Mouse (Mus musculus) heart, embryonic 13.5 days (tissue): Measurements from ENCODE around the gene Spon2. TPM values are rescaled to one million over a fixed set of nuclear protein-coding genes. Genes with fewer than 3 reads are reported as not detected.

Experiments used
- ATAC-seq: fragments of 200-750 bp; cut with Nextera tagmentation; 2 replicates; pipeline ENCODE4 v1.8.0; 2017; ENCODE audit warnings: moderate TSS enrichment; ENCODE audit not compliant: insufficient number of reproducible peaks, low FRiP score, low TSS enrichment; ENCODE audit errors: extremely low read depth
- H3K27ac ChIP-seq: fragments of 300-500 bp; sonication (generic); replicated peaks from 2 replicates; pipeline ENCODE4 v1.5.1; 2015; ENCODE audit warnings: moderate library complexity, mild to moderate bottlenecking, inconsistent platforms
- H3K27me3 ChIP-seq: fragments of 300-500 bp; sonication (generic); replicated peaks from 2 replicates; pipeline ENCODE4 v1.6.1; 2015; ENCODE audit warnings: mild to moderate bottlenecking, inconsistent platforms
- H3K36me3 ChIP-seq: fragments of 300-500 bp; sonication (generic); 2 replicates; pipeline ENCODE4 v1.6.1; 2015; ENCODE audit warnings: mild to moderate bottlenecking, inconsistent platforms
- H3K4me1 ChIP-seq: fragments of 300-500 bp; sonication (generic); 2 replicates; pipeline ENCODE4 v1.6.1; 2015; ENCODE audit warnings: inconsistent platforms
- H3K4me2 ChIP-seq: fragments of 300-500 bp; sonication (generic); 2 replicates; pipeline ENCODE4 v1.6.1; 2015; ENCODE audit warnings: inconsistent platforms, mild to moderate bottlenecking, moderate library complexity
- H3K4me3 ChIP-seq: fragments of 300-500 bp; sonication (generic); 2 replicates; pipeline ENCODE4 v1.5.1; 2015; ENCODE audit warnings: moderate library complexity, mild to moderate bottlenecking, inconsistent platforms
- H3K9ac ChIP-seq: fragments of 300-500 bp; sonication (generic); 2 replicates; pipeline ENCODE4 v1.6.1; 2015; ENCODE audit warnings: inconsistent platforms, mild to moderate bottlenecking, moderate library complexity
- H3K9me3 ChIP-seq: fragments of 300-500 bp; sonication (generic); 2 replicates; pipeline ENCODE4 v1.6.1; 2016; ENCODE audit warnings: inconsistent platforms
- WGBS: fragments of 180-500 bp; shearing (Covaris S2); methylation state at CpG from one replicate; pipeline ENCODE4 v1.1.7; 2015; ENCODE audit warnings: mixed read lengths; 5-methylcytosine and 5-hydroxymethylcytosine counted together
- polyA plus RNA-seq: library from polyadenylated mRNA; unstranded; fragments of >200 nt; fragmentation: Nextera tagmentation; extraction: Ambion mirVana; gene quantifications from 2 replicates; pipeline ENCODE4 v1.2.1, GENCODE M21; 2015

The Spon2 gene
- polyA plus RNA-seq, 1 experiment from 2014 or later = 89.8 TPM

DNA sequence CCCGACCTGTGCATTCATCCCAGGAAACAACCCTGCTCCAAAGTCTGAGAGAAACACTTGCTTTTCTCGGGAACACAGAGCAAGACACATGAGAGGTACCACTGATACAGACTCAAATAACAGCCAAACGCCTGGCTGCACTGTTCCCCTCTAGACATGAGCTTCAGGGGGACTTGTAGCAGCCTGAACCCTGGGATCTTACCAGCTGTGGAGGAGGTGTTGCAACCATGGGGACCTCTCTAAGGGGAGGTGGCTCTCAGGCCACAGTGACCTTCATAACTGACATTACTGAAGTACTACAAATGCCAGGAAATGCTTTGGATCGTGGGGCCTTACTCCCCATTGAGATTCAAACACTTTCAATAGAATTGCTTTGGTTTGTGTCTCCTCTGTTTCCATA is 3.5 kb downstream of the Spon2 start:
- Histone ChIP-seq H3K36me3 (peaks cover 17% of the 10 kb centered on the region), H3K9me3 (no peaks in the 10 kb centered on the region), H3K27ac (no peak overlapping the region), H3K27me3 (no peaks in the 10 kb centered on the region), H3K4me2 (peak overlapping the region; percentile 61), H3K4me1 (peaks cover 50% of the 10 kb centered on the region), H3K9ac (peak overlapping the region; percentile 64), H3K4me3 (peak overlapping the region; percentile 1; the same call in 1 of the 2 replicates)
- no peak for ATAC-seq
- 50% methylated on average over 4 of the region's 4 CpGs for WGBS

- WGBS = 84% methylated on average over 5 of the region's 5 CpGs
- no peak overlapping the region for H3K27ac ChIP-seq
- no peaks in the 10 kb centered on the region for H3K27me3 ChIP-seq
- H3K4me3 ChIP-seq = no peak overlapping the region
- no peaks in the 10 kb centered on the region for H3K9me3 ChIP-seq
- ATAC-seq = no peak
- H3K36me3 ChIP-seq = peaks cover 17% of the 10 kb centered on the region
- no peak overlapping the region for H3K4me2 ChIP-seq
- H3K9ac ChIP-seq = no peak overlapping the region
- H3K4me1 ChIP-seq = peaks cover 43% of the 10 kb centered on the region
These were observed 7.0 kb downstream of the Spon2 start for GRCm38 (mm10) chr5:33211254-33211653.

DNA sequence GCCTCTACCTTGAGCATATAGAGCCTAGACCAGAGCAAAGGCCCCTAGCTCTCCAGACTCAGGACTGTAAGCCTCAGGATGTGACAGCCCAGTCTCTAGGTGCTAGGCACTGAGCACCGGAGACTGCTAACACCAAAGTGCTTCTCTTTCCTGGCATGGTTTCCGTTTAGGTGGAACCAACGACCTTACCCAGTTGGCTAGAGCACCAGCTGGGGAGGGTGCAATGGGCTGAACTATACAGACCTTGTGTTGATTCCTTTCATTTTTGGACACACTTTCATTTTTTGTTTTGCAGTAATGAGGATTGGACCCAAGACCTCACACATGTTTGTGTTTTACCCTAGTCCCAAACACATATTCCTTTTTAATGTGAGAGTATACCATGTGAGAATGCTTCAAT is 7.7 kb downstream of the Spon2 start:
- WGBS = 77% methylated on average over 3 of the region's 3 CpGs

DNA sequence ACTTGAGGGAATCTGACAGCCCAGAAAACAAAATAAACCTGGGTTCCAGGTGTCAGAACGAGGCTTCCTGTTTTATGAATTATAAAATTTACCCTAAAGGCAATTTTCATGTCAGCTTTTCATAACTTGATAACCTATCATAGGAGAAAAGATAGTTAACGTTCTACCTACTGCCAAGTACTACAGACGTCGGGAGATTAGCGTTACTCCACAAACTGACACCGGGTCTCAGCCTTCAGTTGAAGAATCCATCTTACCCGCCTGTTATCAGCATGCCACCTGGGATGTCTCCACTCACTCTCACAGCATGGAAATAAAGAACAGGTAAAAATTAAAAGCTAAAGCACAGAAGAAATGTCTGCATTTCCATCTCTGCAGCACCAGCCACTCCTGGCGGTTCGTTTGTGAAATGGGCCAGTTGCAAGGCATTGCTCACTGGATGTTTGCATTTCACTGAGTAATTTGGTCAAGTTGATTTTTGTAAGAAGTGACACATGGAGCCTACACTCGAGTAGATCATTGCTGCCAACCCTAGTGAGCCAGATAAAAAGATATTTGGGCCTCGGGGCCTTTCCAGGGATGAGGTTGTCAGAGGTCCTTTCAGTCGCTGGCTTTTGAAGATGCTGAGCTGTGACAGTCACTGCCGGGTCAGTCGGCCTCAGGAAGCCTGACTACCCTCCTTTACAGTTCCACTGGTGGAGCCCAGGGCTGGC is 9.6 kb downstream of the Spon2 start:
- Histone ChIP-seq H3K27me3 (no peaks in the 10 kb centered on the region), H3K9ac (no peak overlapping the region; the same call in 1 of the 2 replicates), H3K4me1 (peaks cover 29% of the 10 kb centered on the region), H3K36me3 (peaks cover 10% of the 10 kb centered on the region), H3K9me3 (no peaks in the 10 kb centered on the region), H3K4me2 (no peak overlapping the region), H3K4me3 (no peak overlapping the region), H3K27ac (no peak overlapping the region)
- 53% methylated on average over 14 of the region's 14 CpGs for WGBS
- no peak for ATAC-seq

More for the DNA sequence above, 7.7 kb downstream of the Spon2 start:
- Histone ChIP-seq H3K4me3 (no peak overlapping the region), H3K9me3 (no peaks in the 10 kb centered on the region), H3K36me3 (peaks cover 17% of the 10 kb centered on the region), H3K27me3 (no peaks in the 10 kb centered on the region), H3K4me2 (no peak overlapping the region), H3K9ac (no peak overlapping the region), H3K4me1 (peaks cover 36% of the 10 kb centered on the region), H3K27ac (no peak overlapping the region)
- no peak for ATAC-seq

- Histone ChIP-seq H3K27me3 (no peaks in the 10 kb centered on the region), H3K9me3 (no peaks in the 10 kb centered on the region), H3K27ac (no peak overlapping the region), H3K4me2 (no peak overlapping the region), H3K9ac (no peak overlapping the region), H3K36me3 (no peaks in the 10 kb centered on the region), H3K4me3 (no peak overlapping the region), H3K4me1 (peaks cover 29% of the 10 kb centered on the region)
- WGBS = 56% methylated on average over 9 of the region's 9 CpGs
- no peak for ATAC-seq
These were observed 11.1 kb downstream of the Spon2 start for GRCm38 (mm10) chr5:33207136-33207535.

- Histone ChIP-seq H3K4me3 (no peak overlapping the region), H3K36me3 (no peaks in the 10 kb centered on the region), H3K27me3 (no peaks in the 10 kb centered on the region), H3K9ac (no peak overlapping the region), H3K4me2 (no peak overlapping the region), H3K27ac (no peak overlapping the region), H3K9me3 (no peaks in the 10 kb centered on the region), H3K4me1 (peaks cover 29% of the 10 kb centered on the region)
- no peak for ATAC-seq
- WGBS = 68% methylated on average over 7 of the region's 7 CpGs
These were observed 11.9 kb downstream of the Spon2 start for GRCm38 (mm10) chr5:33206328-33206727.

GRCm38 (mm10) chr5:33204284-33204683 is 14.0 kb downstream of the Spon2 start:
- Histone ChIP-seq H3K4me1 (peaks cover 24% of the 10 kb centered on the region), H3K9ac (no peak overlapping the region), H3K4me3 (no peak overlapping the region), H3K4me2 (0 out of 2 replicates have a peak overlapping the region, but pooled peaks have one; percentile 68), H3K27me3 (no peaks in the 10 kb centered on the region), H3K9me3 (no peaks in the 10 kb centered on the region), H3K36me3 (no peaks in the 10 kb centered on the region), H3K27ac (no peak overlapping the region)
- WGBS = 70% methylated on average over 7 of the region's 7 CpGs
- no peak for ATAC-seq

DNA sequence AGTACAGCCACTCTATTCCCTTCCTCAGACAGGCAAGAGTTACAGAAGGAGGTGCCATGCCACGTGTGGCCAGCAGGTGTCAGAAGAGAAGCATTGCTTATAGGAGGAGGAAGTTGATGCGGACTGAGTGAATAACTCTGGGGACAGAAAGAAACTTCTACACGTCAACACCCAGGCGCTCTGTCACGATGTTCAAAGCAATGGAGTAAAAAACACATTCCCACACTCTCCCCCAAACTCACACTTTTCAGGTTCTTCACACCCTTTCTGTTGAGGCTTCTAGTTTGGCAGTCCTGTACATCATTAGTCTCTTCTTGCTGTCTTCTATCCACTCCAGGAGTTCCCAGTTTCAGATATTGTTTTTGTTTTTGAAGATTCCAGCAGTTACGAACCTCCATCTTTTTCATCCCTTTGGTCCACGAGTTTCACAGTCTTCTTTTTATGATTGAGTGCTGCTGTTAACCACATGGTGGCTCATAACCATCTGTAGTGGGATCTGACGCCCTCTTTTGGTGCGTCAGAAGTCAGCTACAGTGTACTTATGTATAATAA is 14.5 kb downstream of the Spon2 start:
- WGBS = 12% methylated on average over 9 of the region's 9 CpGs
- Histone ChIP-seq H3K9me3 (no peaks in the 10 kb centered on the region), H3K4me3 (peak overlapping the region; percentile 33), H3K4me2 (peak overlapping the region; percentile 68), H3K27ac (no peak overlapping the region), H3K9ac (peak overlapping the region; percentile 73), H3K4me1 (peaks cover 19% of the 10 kb centered on the region), H3K36me3 (no peaks in the 10 kb centered on the region), H3K27me3 (no peaks in the 10 kb centered on the region)
- 0 out of 2 replicates have a peak, but pooled peaks have one; percentile 20 for ATAC-seq

DNA sequence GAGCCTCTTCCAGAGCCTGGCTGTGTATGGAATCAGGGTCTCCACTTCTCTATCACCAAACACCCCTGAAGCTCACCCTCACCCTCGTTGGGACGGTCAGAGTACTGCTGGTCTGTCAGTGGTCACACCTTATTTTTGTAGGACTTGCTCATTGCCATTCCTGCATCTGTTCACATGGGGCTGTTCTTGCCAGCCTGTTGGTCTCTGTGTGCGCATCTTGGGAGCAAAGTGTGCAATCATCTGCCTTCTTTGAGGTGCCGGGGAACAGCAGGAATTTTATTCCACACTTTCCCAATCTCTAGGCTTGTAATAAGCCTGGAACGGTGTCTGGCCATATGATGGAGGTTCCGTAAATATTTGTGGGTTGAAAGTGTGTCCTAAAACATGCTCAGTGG is 15.1 kb downstream of the Spon2 start:
- Histone ChIP-seq H3K27ac (no peak overlapping the region), H3K9ac (no peak overlapping the region), H3K36me3 (no peaks in the 10 kb centered on the region), H3K27me3 (no peaks in the 10 kb centered on the region), H3K4me3 (no peak overlapping the region), H3K4me2 (no peak overlapping the region), H3K4me1 (peaks cover 18% of the 10 kb centered on the region; the same call in 1 of the 2 replicates), H3K9me3 (no peaks in the 10 kb centered on the region)
- 70% methylated on average over 6 of the region's 6 CpGs for WGBS
- ATAC-seq = no peak

DNA sequence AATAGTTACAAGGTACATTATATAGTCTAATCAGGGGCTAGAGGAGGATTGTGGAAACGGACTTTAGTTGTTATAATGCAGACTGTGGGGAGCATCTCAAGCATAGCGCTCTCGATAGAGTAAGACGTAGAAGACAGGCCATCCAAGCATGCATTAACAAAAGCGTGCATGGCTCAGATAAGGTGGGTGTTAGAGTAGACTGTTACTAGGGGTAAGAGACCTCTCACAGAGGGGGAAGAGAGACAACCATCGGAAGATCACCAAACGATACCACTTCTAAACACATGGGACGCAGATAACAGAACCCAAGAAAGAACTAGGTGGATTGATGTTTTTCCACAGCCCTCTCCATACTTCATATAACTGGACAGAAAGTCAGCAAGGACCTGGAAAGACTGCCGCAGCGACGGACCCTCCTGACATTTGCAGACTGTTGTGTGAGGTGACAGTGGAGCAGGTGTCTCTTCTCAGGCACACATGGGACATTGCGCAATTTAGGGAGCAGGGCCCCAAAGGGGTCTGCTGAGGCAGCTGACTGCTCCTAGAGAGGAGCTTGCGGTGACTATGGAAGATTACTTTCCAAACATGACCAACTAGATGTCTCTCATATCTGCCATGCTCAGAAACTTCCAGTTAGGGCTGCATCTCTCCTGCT is 15.6 kb downstream of the Spon2 start:
- Histone ChIP-seq H3K9me3 (no peaks in the 10 kb centered on the region), H3K27me3 (no peaks in the 10 kb centered on the region), H3K9ac (no peak overlapping the region), H3K36me3 (no peaks in the 10 kb centered on the region), H3K4me1 (peaks cover 18% of the 10 kb centered on the region; the same call in 1 of the 2 replicates), H3K4me2 (no peak overlapping the region), H3K27ac (no peak overlapping the region), H3K4me3 (no peak overlapping the region)
- WGBS = 61% methylated on average over 13 of the region's 13 CpGs
- ATAC-seq = no peak

DNA sequence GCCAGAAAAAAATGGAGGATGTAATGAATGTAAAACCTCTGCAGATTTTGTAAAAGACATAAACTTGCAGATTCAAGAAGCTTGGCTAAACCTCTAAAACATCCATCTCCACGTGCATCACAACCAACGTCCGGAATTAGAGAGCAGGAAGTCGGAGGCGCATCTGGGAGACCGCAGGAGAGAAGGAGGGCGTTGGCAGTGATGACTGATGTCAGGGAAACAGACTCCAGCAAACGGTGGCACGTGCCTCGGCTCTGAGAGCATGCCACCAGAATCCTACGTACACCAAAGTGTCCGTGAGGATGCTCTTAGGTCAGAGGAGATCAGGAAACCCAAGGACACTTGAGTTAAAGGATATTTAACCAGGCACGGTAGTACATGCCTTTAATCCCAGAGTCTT is 16.6 kb downstream of the Spon2 start:
- 54% methylated on average over 13 of the region's 13 CpGs for WGBS
- Histone ChIP-seq H3K9ac (no peak overlapping the region), H3K9me3 (no peaks in the 10 kb centered on the region), H3K27me3 (no peaks in the 10 kb centered on the region), H3K27ac (no peak overlapping the region), H3K4me1 (peaks cover 15% of the 10 kb centered on the region; the same call in 1 of the 2 replicates), H3K4me3 (no peak overlapping the region), H3K36me3 (no peaks in the 10 kb centered on the region), H3K4me2 (no peak overlapping the region)
- ATAC-seq = no peak
